Mouse (Mus musculus) testis, adult 2 months (tissue): ENCODE data around the gene Creb3. TPM values are rescaled to one million over a fixed set of nuclear protein-coding genes. Genes with fewer than 3 reads are reported as not detected.
A peak's percentile ranks its signal among the peaks of the same experiment; 100 is the strongest.

Experiments used
- H3K27ac ChIP-seq: fragments of 200-500 bp; 2 replicates; pipeline ENCODE4 v1.5.1; 2012; ENCODE audit warnings: low read depth, low read length; ENCODE audit not compliant: control insufficient read depth, insufficient read depth
- H3K27me3 ChIP-seq: fragments of 200-500 bp; 2 replicates; pipeline ENCODE4 v1.6.1; 2012; ENCODE audit warnings: mild to moderate bottlenecking, low read length, moderate library complexity; ENCODE audit not compliant: control insufficient read depth, insufficient read depth
- H3K36me3 ChIP-seq: fragments of 200-500 bp; 2 replicates; pipeline ENCODE4 v1.6.1; 2012; ENCODE audit warnings: mild to moderate bottlenecking, low read length; ENCODE audit not compliant: control insufficient read depth, insufficient read depth
- H3K4me1 ChIP-seq: fragments of 200-500 bp; 2 replicates; pipeline ENCODE4 v1.6.1; 2012; ENCODE audit warnings: low read length; ENCODE audit not compliant: control insufficient read depth, insufficient read depth
- H3K4me3 ChIP-seq: fragments of 200-500 bp; 2 replicates; pipeline ENCODE4 v1.5.1; 2012; ENCODE audit warnings: low read depth, mild to moderate bottlenecking, low read length, moderate library complexity, mixed read lengths; ENCODE audit not compliant: control insufficient read depth
- CTCF ChIP-seq: fragments of 200-500 bp; IDR thresholded peaks from 2 replicates; pipeline ENCODE4 v1.5.1; 2012; ENCODE audit warnings: low read depth, mild to moderate bottlenecking, inconsistent platforms, low read length, moderate library complexity; ENCODE audit not compliant: control insufficient read depth, insufficient read depth, insufficient replicate concordance
- POLR2A ChIP-seq: fragments of 200-500 bp; IDR thresholded peaks from 2 replicates; pipeline ENCODE4 v1.6.1; 2012; ENCODE audit warnings: low read depth, mild to moderate bottlenecking, inconsistent platforms, low read length, moderate library complexity; ENCODE audit not compliant: control insufficient read depth
- polyA plus RNA-seq: library from polyadenylated mRNA; depleted of rRNA; stranded (reverse); fragments of >200 nt; gene quantifications from 2 replicates; pipeline ENCODE4 v1.2.3, GENCODE M21; 2012; rRNA removed

Creb3 gene
- polyA plus RNA-seq, result 27.9 and 35.0 TPM in 2 replicates

DNA sequence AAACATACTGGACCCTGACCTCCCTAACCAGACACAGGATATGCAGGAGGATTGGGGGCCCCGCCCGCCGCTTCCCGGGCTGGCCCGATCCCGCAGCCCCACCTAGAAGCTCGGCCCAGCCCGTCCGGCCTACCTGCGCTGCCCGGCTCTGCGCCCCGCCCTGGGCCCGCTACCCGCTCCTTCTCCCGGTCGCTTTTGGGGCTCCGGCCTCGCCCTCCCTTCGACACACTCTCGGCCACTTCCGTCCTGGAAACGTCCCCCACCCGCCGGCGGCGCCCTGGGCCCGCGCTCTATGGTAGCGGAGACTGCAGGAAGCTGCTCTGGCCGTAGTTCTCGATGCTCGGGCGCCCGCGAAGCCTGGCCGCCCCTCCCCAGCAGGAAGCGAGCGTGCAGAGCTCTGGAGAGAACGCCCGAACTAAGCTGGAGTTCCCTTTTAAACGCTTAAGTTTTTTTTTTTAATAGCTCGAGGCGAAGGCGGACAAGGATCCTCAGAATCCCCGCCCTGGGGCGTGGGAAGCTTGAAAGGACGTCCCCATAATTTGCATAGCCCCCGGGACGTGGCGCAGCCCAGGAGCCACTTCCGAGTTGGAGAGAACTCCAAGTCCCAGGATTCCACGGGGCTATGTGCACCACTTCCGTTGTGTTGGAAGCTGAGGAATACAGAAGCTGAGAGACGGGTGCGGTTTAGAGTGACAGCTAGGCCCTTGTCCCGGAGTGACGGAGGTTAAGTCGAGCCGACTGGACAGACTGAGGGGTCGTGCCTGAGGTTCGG lies at the start of gene Creb3, which contains the start of gene Tln1:
TSS of gene Creb3 (plus strand) at position 336 of the 772 bp plus-strand sequence.
TSS of gene Tln1 (minus strand) at position 695 of the 772 bp plus-strand sequence.
- peaks cover 13% of the 10 kb centered on the region for H3K4me1 ChIP-seq
- TF ChIP-seq POLR2A (peak; percentile 60), CTCF (no peak)
- H3K27me3 ChIP-seq, result no peaks in the 10 kb centered on the region
- H3K4me3 ChIP-seq, result peak within 1 kb of the TSS; percentile 85
- H3K27ac ChIP-seq, result peak within 1 kb of the TSS; percentile 84
- no peaks in the 10 kb centered on the region; the same call in 1 of the 2 replicates for H3K36me3 ChIP-seq

DNA sequence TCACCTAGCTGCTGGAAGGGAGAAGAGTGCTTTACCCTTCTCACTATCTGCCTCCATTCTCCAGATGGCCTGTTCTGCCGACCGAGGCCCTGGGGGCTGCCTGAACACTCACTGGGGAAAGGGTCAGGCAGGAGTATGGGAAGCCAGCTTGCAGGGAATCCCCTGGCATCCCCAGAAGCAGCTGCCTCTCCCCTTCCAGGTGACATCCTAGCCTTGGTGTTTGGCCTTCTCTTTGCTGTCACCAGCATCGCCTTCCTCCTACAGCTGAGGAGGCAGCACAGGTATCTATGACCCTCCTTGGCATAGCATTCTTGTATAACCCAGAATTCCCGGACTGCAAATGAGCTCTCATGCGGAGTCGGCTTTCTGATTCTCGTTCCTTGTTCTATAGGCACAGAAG lies 49.5 kb upstream of the Creb3 start:
- no peak for TF ChIP-seq CTCF
- no peak for TF ChIP-seq POLR2A
- no peaks in the 10 kb centered on the region for H3K36me3 ChIP-seq

DNA sequence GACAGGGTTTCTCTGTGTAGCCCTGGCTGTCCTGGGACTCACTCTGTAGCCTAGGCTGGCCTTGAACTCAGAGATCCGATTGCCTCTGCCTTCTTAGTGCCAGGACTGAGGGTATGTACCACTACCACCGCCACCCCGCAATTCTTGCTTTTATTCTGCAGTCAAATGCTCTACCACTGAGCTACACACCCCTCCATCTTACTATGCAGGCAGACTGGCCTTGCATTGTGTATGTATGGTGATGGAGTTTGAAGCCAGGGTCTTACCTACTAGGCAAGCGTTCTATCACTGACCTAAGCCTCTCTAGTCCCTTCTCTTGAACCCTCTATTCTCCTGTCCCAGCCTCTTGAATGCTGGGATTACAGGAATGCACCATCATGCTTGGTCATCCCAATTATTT lies 48.8 kb upstream of the Creb3 start:
- Histone ChIP-seq H3K4me1 (no peaks in the 10 kb centered on the region; the same call in 1 of the 2 replicates), H3K4me3 (no peak overlapping the region), H3K27me3 (no peaks in the 10 kb centered on the region), H3K36me3 (no peaks in the 10 kb centered on the region), H3K27ac (no peak overlapping the region)
- TF ChIP-seq POLR2A (no peak), CTCF (no peak)

More for the DNA sequence above, 49.5 kb upstream of the Creb3 start:
- no peak overlapping the region for H3K4me3 ChIP-seq
- no peaks in the 10 kb centered on the region for H3K27me3 ChIP-seq
- H3K27ac ChIP-seq, result no peak overlapping the region
- no peaks in the 10 kb centered on the region; the same call in 1 of the 2 replicates for H3K4me1 ChIP-seq

DNA sequence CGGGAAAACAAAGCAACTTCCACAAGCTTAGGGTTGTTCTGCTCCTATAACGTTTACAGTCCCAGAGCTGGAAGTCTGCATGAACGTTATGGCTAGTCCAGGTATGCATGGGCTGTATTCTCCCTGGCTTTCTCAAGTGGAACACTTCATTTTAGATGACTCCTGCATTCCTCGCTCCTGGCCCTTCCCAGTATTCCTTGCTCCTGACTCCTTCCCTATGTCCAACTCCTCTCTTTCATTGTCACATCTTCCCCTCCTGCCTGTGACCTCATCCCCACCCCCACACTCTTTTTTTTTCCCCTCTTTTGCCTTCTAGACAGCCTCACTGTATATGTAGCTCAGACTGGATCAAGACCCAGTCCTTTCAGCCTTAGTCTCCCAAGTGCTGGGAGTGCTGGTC lies 48.3 kb upstream of the Creb3 start:
- no peaks in the 10 kb centered on the region for H3K36me3 ChIP-seq
- no peaks in the 10 kb centered on the region for H3K27me3 ChIP-seq
- no peak overlapping the region for H3K27ac ChIP-seq
- no peak for TF ChIP-seq POLR2A
- no peaks in the 10 kb centered on the region; the same call in 1 of the 2 replicates for H3K4me1 ChIP-seq
- no peak overlapping the region for H3K4me3 ChIP-seq

DNA sequence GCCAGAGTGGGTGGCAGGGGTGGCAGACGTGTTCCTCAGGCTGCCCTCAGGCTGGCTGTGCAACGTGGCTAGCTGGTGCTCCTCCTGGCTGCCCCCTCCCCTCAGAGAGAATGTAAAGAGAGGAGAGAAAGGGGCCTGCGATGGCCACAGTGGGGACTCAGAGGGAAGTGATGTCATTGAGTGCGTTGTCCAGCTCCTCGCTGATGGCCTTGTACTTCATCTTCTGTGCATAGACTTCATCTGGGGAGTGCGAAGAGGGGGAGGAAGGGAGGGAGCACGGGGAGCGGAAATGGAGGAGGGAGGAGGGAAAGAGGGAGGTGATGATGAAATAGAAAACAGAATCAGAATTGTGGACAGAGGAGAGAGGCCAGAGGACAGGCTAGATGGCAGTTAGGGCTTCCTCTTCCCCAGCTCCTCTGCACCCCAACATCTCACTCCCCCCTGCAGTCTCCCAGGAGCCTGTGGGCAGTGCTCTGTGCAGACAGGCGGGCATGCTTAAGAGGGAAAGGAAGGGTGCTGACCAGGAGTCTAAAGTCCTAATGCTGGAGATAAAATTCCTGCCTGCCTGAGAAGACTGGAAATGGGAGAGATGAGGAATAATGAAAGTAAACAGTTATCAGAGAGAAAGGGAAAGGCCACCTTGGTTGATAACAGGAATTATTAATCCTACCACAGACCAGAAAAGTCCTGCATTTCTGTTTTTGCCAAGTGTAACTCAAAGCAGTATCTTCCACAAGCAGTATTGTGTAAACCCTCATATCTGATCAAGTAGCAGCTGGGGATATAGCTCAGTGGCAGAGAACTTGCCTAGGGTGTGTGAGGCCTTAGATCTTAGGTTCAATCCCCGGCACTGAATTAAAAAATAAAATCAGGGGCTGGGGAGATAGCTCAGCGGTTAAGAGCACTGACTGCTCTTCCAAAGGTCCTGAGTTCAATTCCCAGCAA lies 46.1 kb upstream of the Creb3 start:
- no peak overlapping the region for H3K27ac ChIP-seq
- no peaks in the 10 kb centered on the region for H3K36me3 ChIP-seq
- peaks cover 11% of the 10 kb centered on the region for H3K4me1 ChIP-seq
- no peak overlapping the region for H3K4me3 ChIP-seq
- no peaks in the 10 kb centered on the region for H3K27me3 ChIP-seq
- TF ChIP-seq CTCF, result no peak
- TF ChIP-seq POLR2A, result no peak

DNA sequence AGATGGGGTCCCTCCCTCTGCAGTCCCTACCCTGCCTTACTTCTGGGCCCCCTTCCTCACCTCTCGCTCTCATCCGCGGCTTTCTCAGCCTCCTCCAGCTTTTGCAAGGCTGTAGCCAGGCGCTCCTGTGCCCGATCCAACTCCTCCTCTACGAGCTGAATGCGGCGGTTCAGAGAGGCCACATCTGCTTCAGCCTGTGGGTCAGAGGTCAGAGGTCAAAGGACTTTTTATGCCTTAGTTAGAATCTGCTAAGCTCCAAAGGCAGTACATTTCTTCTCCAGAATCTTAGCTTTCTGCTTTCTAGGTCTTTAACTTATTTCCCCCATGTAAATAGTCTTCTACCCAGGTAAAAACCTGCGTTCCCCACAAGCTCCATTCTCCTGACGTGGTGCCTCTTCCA lies 42.6 kb upstream of the Creb3 start:
- no peak overlapping the region for H3K27ac ChIP-seq
- TF ChIP-seq CTCF (no peak), POLR2A (no peak)
- H3K4me3 ChIP-seq, result no peak overlapping the region
- peaks cover 2% of the 10 kb centered on the region; the same call in 1 of the 2 replicates for H3K27me3 ChIP-seq
- no peaks in the 10 kb centered on the region for H3K36me3 ChIP-seq
- H3K4me1 ChIP-seq, result peaks cover 24% of the 10 kb centered on the region

DNA sequence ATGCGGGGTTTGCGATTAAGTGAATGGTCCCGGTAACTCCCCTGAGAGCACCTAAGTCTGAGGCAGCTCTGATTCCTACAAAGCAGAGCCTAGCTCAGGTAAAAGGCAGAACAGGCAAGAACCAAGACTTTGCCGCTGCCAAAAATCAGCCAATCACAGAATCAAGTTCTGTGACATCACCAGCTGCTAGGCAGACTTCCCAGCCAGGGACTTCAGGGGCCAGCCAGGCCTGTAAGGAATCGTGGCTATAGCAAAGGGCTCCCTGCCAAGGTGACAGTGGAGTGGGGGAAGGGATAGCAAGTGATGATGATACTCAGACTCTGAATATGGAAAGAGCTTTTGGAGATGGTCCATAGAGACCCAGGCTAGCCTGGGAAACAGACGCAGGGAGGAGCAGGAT lies 42.2 kb upstream of the Creb3 start:
- TF ChIP-seq POLR2A, result no peak
- no peak for TF ChIP-seq CTCF
- Histone ChIP-seq H3K27ac (no peak overlapping the region), H3K4me3 (no peak overlapping the region), H3K27me3 (peaks cover 2% of the 10 kb centered on the region; the same call in 1 of the 2 replicates), H3K4me1 (peaks cover 24% of the 10 kb centered on the region), H3K36me3 (no peaks in the 10 kb centered on the region)
